Mouse (Mus musculus) liver, embryonic 16.5 days (tissue): Measurements from ENCODE around the gene Sult2a5. TPM values are rescaled to one million over a fixed set of nuclear protein-coding genes. Genes with fewer than 3 reads are reported as not detected.

Source experiments
- ATAC-seq: fragments of 200-750 bp; cut with Nextera tagmentation; 2 replicates; pipeline ENCODE4 v1.8.0; 2017; ENCODE audit warnings: low read depth, mild to moderate bottlenecking, moderate number of reproducible peaks, moderate library complexity
- H3K27ac ChIP-seq: fragments of 300-500 bp; sonication (generic); 2 replicates; pipeline ENCODE4 v1.5.1; 2014; ENCODE audit warnings: mild to moderate bottlenecking, low read length
- H3K27me3 ChIP-seq: fragments of 300-500 bp; sonication (generic); 2 replicates; pipeline ENCODE4 v1.6.1; 2014; ENCODE audit warnings: low read depth, low read length, mixed read lengths; ENCODE audit not compliant: control insufficient read depth, insufficient read depth
- H3K36me3 ChIP-seq: fragments of 300-500 bp; sonication (generic); 2 replicates; pipeline ENCODE4 v1.6.1; 2014; ENCODE audit warnings: mild to moderate bottlenecking; ENCODE audit not compliant: control insufficient read depth, insufficient read depth
- H3K4me1 ChIP-seq: fragments of 300-500 bp; sonication (generic); 2 replicates; pipeline ENCODE4 v1.6.1; 2014; ENCODE audit warnings: low read depth, low read length, mixed read lengths; ENCODE audit not compliant: control insufficient read depth
- H3K4me2 ChIP-seq: fragments of 300-500 bp; sonication (generic); 2 replicates; pipeline ENCODE4 v1.6.1; 2014; ENCODE audit warnings: low read depth, low read length, mixed read lengths
- H3K4me3 ChIP-seq: fragments of 300-500 bp; sonication (generic); 2 replicates; pipeline ENCODE4 v1.5.1; 2014; ENCODE audit warnings: low read depth, mild to moderate bottlenecking, low read length
- H3K9ac ChIP-seq: fragments of 300-500 bp; sonication (generic); 2 replicates; pipeline ENCODE4 v1.6.1; 2014; ENCODE audit warnings: low read depth, low read length
- H3K9me3 ChIP-seq: fragments of 300-500 bp; sonication (generic); replicated peaks from 2 replicates; pipeline ENCODE4 v1.6.1; 2016; ENCODE audit warnings: low read length; ENCODE audit not compliant: control insufficient read depth
- polyA plus RNA-seq: library from polyadenylated mRNA; unstranded; fragments of >200 nt; fragmentation: Nextera tagmentation; extraction: Ambion mirVana; gene quantifications from 2 replicates; pipeline ENCODE4 v1.2.1, GENCODE M21; 2015

Sult2a5 gene
- polyA plus RNA-seq: 0.20 and 0.28 TPM in 2 replicates

DNA sequence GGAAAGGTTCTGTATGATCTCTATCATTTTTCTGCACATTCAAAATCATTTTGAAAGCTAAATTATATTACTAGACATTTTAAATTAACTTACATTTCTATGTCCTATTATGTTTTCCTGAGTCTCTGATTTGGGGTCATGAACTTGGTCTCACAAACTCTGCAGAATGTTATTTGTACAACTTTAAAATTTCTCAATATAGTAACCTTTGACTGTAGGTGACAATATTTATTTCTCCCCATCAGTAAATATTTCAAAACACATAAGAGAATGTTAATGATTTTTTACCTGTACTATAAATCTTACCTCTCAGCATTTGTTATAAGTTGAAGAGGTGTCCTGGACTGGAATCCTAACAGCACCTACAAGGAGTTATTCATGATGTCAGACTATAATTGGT is at the start of gene Sult2a5:
Gene Sult2a5, plus strand, starts transcription at position 301 of the 400 bp plus-strand sequence.
- H3K27ac ChIP-seq: no peak within 1 kb of the TSS
- no peak within 1 kb of the TSS for H3K4me2 ChIP-seq
- H3K4me3 ChIP-seq: no peak within 1 kb of the TSS
- no peaks in the 10 kb centered on the region for H3K9me3 ChIP-seq
- no peaks in the 10 kb centered on the region for H3K36me3 ChIP-seq
- no peaks in the 10 kb centered on the region for H3K4me1 ChIP-seq
- ATAC-seq: no peak
- no peaks in the 10 kb centered on the region for H3K27me3 ChIP-seq
- H3K9ac ChIP-seq: no peak within 1 kb of the TSS

Other genes with a start within 250 kb of the Sult2a5 start
- not detected in 2 replicates for gene Cabp5, start 225.8 kb upstream of the Sult2a5 start, polyA plus RNA-seq
- gene Bsph1, start 173.1 kb upstream of the Sult2a5 start, polyA plus RNA-seq: not detected in 2 replicates
- gene Bsph2, start 52.9 kb upstream of the Sult2a5 start, polyA plus RNA-seq: not detected in 2 replicates
- 1.1 and 1.5 TPM in 2 replicates for gene Sult2a2, start 109.5 kb downstream of the Sult2a5 start, polyA plus RNA-seq
- gene Sult2a1, start 213.4 kb downstream of the Sult2a5 start, polyA plus RNA-seq: 3.0 and 4.2 TPM in 2 replicates